Mouse (Mus musculus) adrenal gland, adult 18-20 months (tissue): ENCODE results near the gene 4930519P11Rik. TPM values are rescaled to one million over a fixed set of nuclear protein-coding genes. Genes with fewer than 3 reads are reported as not detected.

Experiments used
- DNase-seq, 2 experiments: peaks; one replicate each; pipeline ENCODE4 v3.0.0; 2021 to 2022; ENCODE audit warnings: low spot score in 2 of 2
- total RNA-seq, 2 experiments: library from RNA; stranded (reverse); gene quantifications; 1 replicate in 1 of 2; 2 replicates in 1 of 2; pipeline ENCODE4 v1.2.3; 2021

4930519P11Rik gene
- total RNA-seq, 2 experiments from 2014 or later: not detected

GRCm38 (mm10) chr2:154633039-154633742 lies 20.0 kb upstream of the 4930519P11Rik start:
- no peak for DNase-seq

GRCm38 (mm10) chr2:154632203-154632780 lies 19.1 kb upstream of the 4930519P11Rik start:
- DNase-seq: no peak

DNA sequence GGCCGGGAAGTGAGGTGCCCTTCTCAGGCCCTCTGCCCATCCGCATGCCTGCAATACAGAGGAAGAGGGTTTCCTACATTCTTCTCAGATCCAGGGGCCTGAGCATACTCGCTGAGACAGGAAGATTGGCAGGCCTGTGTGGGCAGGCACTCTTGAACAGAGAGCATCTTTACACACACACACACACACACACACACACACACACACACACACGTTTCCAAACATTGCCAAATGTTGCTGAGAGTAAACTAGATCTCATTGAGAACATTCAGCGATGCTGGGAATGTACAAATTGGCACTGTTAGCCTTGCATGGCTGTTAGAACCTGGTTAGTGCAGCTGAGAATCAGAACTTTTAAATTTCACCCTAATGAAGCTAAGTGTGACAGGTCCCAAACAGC lies 17.3 kb upstream of the 4930519P11Rik start:
- DNase-seq: no peak

GRCm38 (mm10) chr2:154624137-154624536 lies 10.9 kb upstream of the 4930519P11Rik start:
- no peak for DNase-seq

DNA sequence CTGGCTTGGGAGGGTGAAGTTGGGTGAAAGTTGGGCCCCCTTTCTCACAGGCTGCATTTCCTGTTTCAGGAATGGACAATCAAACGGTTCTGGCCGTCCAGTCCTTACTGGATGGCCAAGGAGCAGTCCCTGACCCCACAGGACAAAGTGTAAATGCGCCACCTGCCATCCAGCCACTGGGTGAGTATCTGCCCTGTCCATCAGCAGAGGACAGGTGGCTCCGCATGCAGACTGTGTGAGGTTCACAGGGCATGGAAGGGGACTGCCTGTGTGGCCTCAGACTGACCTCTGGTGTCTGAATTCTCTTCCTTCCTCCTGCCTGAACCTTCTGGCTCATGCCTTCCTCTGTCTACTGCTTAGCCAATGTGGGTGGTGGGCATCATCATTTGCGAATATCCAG lies 8.4 kb upstream of the 4930519P11Rik start:
- no peak for DNase-seq

GRCm38 (mm10) chr2:154617061-154617460 lies 3.8 kb upstream of the 4930519P11Rik start:
- DNase-seq: no peak

GRCm38 (mm10) chr2:154615674-154616073 lies 2.4 kb upstream of the 4930519P11Rik start:
- no peak for DNase-seq

GRCm38 (mm10) chr2:154614841-154615576 lies 1.8 kb upstream of the 4930519P11Rik start:
- no peak for DNase-seq

GRCm38 (mm10) chr2:154609050-154609767 lies 4.0 kb downstream of the 4930519P11Rik start:
- DNase-seq: no peak

DNA sequence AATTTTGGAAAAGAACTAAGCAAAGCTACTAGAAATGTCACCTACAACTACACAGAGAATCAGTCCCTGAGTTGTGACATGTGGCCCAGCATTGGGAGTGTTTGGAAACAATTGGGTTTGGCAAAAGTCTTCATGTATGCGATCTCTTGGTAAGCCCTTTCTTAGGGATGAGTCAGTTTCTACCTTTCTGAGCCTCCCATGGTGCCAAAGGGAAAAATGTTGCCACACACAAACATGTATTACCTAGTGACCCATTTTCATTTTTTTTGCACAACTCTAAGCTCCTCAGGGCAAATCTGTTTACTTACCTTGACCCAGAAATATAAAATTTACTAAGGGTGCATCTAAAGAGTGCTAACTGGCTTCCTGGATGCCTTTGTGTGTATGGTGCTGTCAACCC lies 6.3 kb downstream of the 4930519P11Rik start:
- no peak for DNase-seq

DNA sequence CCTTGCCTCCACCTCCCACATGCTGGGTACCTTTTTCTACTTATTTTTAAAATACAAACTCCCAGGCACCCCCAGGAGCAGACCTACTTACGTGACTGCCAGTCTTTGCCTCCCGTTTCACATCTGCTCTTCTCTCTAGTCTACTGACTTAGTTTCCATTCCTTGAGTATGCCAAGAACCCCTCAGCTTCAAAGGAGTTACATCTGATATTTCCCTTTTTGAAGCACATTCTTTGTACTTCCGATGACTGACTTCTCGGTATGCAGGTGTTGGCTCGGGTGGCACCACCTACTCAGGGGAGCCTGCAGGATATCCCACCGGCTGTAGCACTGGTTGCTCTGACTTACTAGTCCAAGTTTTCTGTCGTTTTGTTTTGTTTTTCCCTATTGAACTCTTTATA lies 9.1 kb downstream of the 4930519P11Rik start:
- no peak for DNase-seq

- peak; percentile 94 to 97 for DNase-seq
Observed at GRCm38 (mm10) chr2:154603638-154604153, 9.5 kb downstream of the 4930519P11Rik start, which contains the start of gene Pxmp4. TSS of gene Pxmp4 (minus strand) at chr2:154603708.

GRCm38 (mm10) chr2:154603007-154603637 lies 10.1 kb downstream of the 4930519P11Rik start:
- no peak for DNase-seq

DNA sequence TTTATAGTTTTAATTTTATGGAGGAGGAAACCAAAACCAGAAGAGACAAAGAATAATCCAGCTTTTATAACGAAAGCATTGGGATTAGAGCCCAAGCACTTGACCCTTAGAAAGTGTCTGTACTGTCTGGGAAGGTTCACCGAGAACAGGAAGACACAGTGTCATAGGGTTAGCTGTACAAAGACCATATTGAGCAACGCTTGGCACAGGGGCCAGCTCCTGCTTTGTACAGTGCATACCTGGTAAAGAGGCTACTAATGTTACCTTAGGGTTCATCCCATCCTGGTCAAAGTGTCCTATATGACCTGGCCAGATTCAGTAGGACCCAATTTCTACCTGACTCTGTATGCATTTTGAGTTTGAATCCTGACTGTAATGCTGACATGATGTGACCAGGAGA lies 11.9 kb downstream of the 4930519P11Rik start:
- no peak for DNase-seq

GRCm38 (mm10) chr2:154600586-154600985 lies 12.7 kb downstream of the 4930519P11Rik start:
- DNase-seq: no peak

GRCm38 (mm10) chr2:154597399-154597798 lies 15.8 kb downstream of the 4930519P11Rik start:
- DNase-seq: no peak

DNA sequence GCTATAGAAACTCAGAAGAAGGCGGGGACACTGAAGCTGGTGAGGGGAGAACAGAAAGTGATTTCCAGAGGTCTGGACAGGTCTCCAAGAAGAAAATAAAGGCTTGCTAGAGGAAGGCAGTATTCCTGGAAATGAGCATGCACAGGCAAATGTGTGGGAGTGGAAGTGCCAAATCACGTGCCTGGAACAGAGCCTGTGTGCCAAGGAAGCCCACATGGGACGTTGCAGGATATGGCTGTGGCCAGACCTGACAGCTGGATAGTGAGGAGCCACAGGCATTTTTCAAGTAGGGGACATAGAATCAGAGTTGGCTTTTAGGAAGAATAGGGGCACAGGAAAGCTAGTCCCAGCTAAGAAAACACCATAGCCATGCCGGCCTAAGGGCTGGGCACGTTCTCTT lies 17.5 kb downstream of the 4930519P11Rik start:
- DNase-seq: no peak

DNA sequence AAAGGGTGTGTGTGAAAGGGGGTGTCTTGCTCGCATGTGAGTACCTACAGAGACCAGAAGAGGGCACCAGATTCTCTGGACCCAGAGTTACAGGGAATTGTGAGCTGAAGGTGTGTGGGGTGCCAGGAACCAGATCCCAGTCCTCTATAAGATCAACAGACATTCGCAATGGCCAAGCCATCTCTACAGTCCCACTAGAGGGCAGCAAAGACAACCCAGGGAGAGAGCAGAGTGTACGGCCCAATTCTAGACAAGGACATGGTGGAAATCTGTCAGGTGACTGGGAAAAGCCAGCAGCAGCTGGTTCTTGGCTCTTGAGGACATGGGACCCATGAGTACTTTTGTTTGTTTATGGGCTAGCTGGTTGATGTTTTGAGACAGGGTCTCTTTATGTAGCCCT lies 20.2 kb downstream of the 4930519P11Rik start:
- peak in 1 of 2 experiments; percentile 41 for DNase-seq

DNA sequence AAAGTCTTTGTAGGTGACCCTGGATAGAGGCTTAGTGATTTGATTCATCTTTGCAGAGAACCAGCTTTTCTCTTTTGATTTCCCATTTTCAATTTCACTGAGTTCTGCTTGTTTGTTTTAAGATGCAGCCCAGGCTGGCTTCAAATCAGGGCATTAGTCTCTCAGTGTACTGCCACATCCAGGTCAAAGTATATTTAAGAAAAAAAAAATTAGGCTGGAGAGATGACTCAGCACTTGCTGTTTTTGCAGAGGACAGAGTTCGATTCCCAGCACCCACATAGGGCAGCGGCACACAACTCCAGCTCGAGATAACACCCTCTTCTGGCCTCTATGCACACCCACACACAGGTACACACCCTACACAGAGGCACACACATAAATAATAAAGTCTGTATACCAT lies 22.0 kb downstream of the 4930519P11Rik start:
- DNase-seq: no peak

- DNase-seq: no peak
Observed at GRCm38 (mm10) chr2:154589051-154589450, 24.2 kb downstream of the 4930519P11Rik start.

GRCm38 (mm10) chr2:154586405-154586804 lies 26.8 kb downstream of the 4930519P11Rik start:
- no peak for DNase-seq
